Mouse (Mus musculus) liver, adult 2 months (tissue): ENCODE measurements around the gene Ptpn7. TPM values are rescaled to one million over a fixed set of nuclear protein-coding genes. Genes with fewer than 3 reads are reported as not detected.
"Not testable (repeated sequence)": the region's sequence is repeated elsewhere in the genome, so short reads cannot be mapped to it uniquely, and the experiment has no call there.

Experiments
- DNase-seq: peaks from one replicate; pipeline ENCODE4 v3.0.0-alpha.2; 2011; ENCODE audit warnings: low read depth, low spot score; ENCODE audit errors: extremely low read depth
- H3K27ac ChIP-seq: fragments of 200-500 bp; replicated peaks from 2 replicates; pipeline ENCODE4 v1.5.1; 2012; ENCODE audit warnings: low read depth, mild to moderate bottlenecking, control low read depth, inconsistent platforms, low read length; ENCODE audit not compliant: insufficient read depth
- H3K27me3 ChIP-seq: fragments of 200-500 bp; 2 replicates; pipeline ENCODE4 v1.6.1; 2012; ENCODE audit warnings: mild to moderate bottlenecking, moderate library complexity, low read length, inconsistent platforms; ENCODE audit not compliant: control insufficient read depth, insufficient read depth
- H3K36me3 ChIP-seq: fragments of 200-500 bp; 2 replicates; pipeline ENCODE4 v1.6.1; 2012; ENCODE audit warnings: low read length, inconsistent platforms; ENCODE audit not compliant: control insufficient read depth, insufficient read depth
- H3K4me1 ChIP-seq: fragments of 200-500 bp; 2 replicates; pipeline ENCODE4 v1.6.1; 2011; ENCODE audit warnings: low read length; ENCODE audit not compliant: control insufficient read depth, insufficient read depth
- H3K4me3 ChIP-seq: fragments of 200-500 bp; 2 replicates; pipeline ENCODE4 v1.5.1; 2011; ENCODE audit warnings: low read depth, mild to moderate bottlenecking, control low read depth, low read length, moderate library complexity; ENCODE audit not compliant: insufficient read depth
- H3K79me2 ChIP-seq: fragments of 200-500 bp; 2 replicates; pipeline ENCODE4 v1.6.1; 2012; ENCODE audit warnings: inconsistent platforms, mild to moderate bottlenecking, low read length, moderate library complexity; ENCODE audit not compliant: control insufficient read depth, insufficient read depth
- H3K9ac ChIP-seq: fragments of 200-500 bp; 2 replicates; pipeline ENCODE4 v1.6.1; 2012; ENCODE audit warnings: low read depth, mild to moderate bottlenecking, control low read depth, inconsistent platforms, low read length
- CTCF ChIP-seq: fragments of 200-500 bp; IDR thresholded peaks from 2 replicates; pipeline ENCODE4 v1.5.1; 2011; ENCODE audit warnings: low read depth, low read length, control low read depth
- POLR2A ChIP-seq: fragments of 200-500 bp; IDR thresholded peaks from 2 replicates; pipeline ENCODE4 v1.6.1; 2011; ENCODE audit warnings: low read length, control low read depth; ENCODE audit not compliant: insufficient read depth; ENCODE audit errors: extremely low read depth
- WGBS: fragments of 180-500 bp; shearing (Covaris S2); methylation state at CpG from one replicate; pipeline ENCODE4 v1.1.7; 2018; 5-methylcytosine and 5-hydroxymethylcytosine counted together
- polyA plus RNA-seq: library from polyadenylated mRNA; depleted of rRNA; stranded (reverse); fragments of >200 nt; gene quantifications from 2 replicates; pipeline ENCODE4 v1.2.3, GENCODE M21; 2012; rRNA removed
- total RNA-seq: library from RNA; depleted of rRNA; stranded (reverse); fragments of >200 nt; gene quantifications from 2 replicates; pipeline ENCODE4 v1.2.3, GENCODE M21; 2014; rRNA removed

Gene Ptpn7
- total and polyA plus RNA-seq, 2 experiments, result 0.28 to 1.4 TPM

DNA sequence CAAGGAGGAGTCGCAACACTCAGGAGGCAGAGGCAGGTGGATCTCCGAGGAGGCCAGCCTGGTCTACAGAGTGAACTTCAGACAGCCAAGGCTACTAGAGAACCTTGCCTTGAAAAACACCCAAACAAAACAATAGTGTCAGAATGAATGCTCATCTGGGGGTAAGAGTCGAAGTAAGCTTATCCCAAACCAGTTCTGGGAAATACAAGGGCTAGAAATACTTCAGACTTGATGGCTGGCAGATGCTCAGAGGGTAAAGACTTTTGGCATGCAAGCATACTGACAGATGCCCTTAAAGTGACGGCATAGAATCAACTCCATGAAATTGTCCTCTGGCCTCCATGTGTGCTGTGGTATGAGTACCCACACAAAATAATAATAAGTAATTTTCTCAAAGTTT is 56.7 kb downstream of the Ptpn7 start:
- no peaks in the 10 kb centered on the region; the same call in 1 of the 2 replicates for H3K79me2 ChIP-seq
- no peaks in the 10 kb centered on the region for H3K36me3 ChIP-seq
- WGBS, result 88% methylated on average over 4 of the region's 4 CpGs
- TF ChIP-seq POLR2A (no peak), CTCF (no peak)
- no peak overlapping the region for H3K9ac ChIP-seq
- no peak overlapping the region for H3K27ac ChIP-seq
- H3K27me3 ChIP-seq, result no peaks in the 10 kb centered on the region
- no peak overlapping the region for H3K4me3 ChIP-seq
- H3K4me1 ChIP-seq, result no peaks in the 10 kb centered on the region
- DNase-seq, result no peak

DNA sequence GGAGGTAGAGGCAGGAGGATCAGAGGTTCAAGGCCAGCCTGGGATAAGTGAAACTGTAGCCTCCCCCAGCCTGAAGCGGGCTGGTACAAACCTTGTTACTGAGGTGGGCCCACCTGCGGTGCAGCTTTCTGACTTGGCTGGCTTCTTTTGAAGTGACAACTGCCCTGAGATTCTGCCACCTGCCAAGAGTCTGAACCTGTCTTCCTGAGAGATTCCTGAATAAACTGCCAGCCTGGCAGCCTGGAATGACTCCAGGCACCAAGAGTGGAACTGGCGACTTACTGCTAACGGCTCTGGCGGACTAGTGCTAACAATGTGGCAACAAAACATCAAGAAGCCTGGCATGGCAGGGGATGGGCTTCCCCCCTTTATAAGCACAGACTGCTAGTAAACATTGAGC is 61.8 kb downstream of the Ptpn7 start:
- not testable (repeated sequence) for H3K9ac ChIP-seq, DNase-seq, H3K36me3 ChIP-seq, H3K4me1 ChIP-seq, H3K27ac ChIP-seq, H3K79me2 ChIP-seq, H3K4me3 ChIP-seq, H3K27me3 ChIP-seq
- 61% methylated on average over 5 of the region's 5 CpGs for WGBS

Other genes with a start within 250 kb of the Ptpn7 start
- gene Ppp1r12b, start 176.8 kb upstream of the Ptpn7 start, total RNA-seq, result 4.7 and 5.0 TPM in 2 replicates
- 1.4 and 2.2 TPM in 2 replicates for gene Ppp1r12b, start 176.8 kb upstream of the Ptpn7 start, polyA plus RNA-seq
- 1.1 and 1.8 TPM in 2 replicates for gene Ube2t, start 170.1 kb upstream of the Ptpn7 start, total RNA-seq
- 0.19 and 0.43 TPM in 2 replicates for gene Ube2t, start 170.1 kb upstream of the Ptpn7 start, polyA plus RNA-seq
- under 0.01 TPM in 2 replicates for gene Lgr6, start 27.4 kb upstream of the Ptpn7 start, total RNA-seq
- 0.05 TPM in 1 of 2 replicates, not detected in the other for gene Lgr6, start 27.4 kb upstream of the Ptpn7 start, polyA plus RNA-seq
- gene Arl8a, start 14.1 kb downstream of the Ptpn7 start, total RNA-seq, result 3.2 and 5.4 TPM in 2 replicates
- 13.1 and 15.2 TPM in 2 replicates for gene Arl8a, start 14.1 kb downstream of the Ptpn7 start, polyA plus RNA-seq
- gene Gpr37l1, start 35.0 kb downstream of the Ptpn7 start, total RNA-seq, result 0.07 TPM in 1 of 2 replicates, not detected in the other
- 0.04 TPM in 1 of 2 replicates, not detected in the other for gene Gpr37l1, start 35.0 kb downstream of the Ptpn7 start, polyA plus RNA-seq
- 0.13 and 0.18 TPM in 2 replicates for gene Elf3, start 125.9 kb downstream of the Ptpn7 start, total RNA-seq
- gene Elf3, start 125.9 kb downstream of the Ptpn7 start, polyA plus RNA-seq, result 0.41 and 0.64 TPM in 2 replicates
- 18.7 and 20.2 TPM in 2 replicates for gene Rnpep, start 151.4 kb downstream of the Ptpn7 start, total RNA-seq
- 16.0 and 22.0 TPM in 2 replicates for gene Rnpep, start 151.4 kb downstream of the Ptpn7 start, polyA plus RNA-seq
- gene Timm17a, start 181.1 kb downstream of the Ptpn7 start, total RNA-seq, result 17.9 and 22.0 TPM in 2 replicates
- 27.9 and 34.3 TPM in 2 replicates for gene Timm17a, start 181.1 kb downstream of the Ptpn7 start, polyA plus RNA-seq
- 0.09 and 0.13 TPM in 2 replicates for gene Lmod1, start 192.1 kb downstream of the Ptpn7 start, total RNA-seq
- 0.16 and 0.17 TPM in 2 replicates for gene Lmod1, start 192.1 kb downstream of the Ptpn7 start, polyA plus RNA-seq
- gene Shisa4, start 242.5 kb downstream of the Ptpn7 start, total RNA-seq, result 0.18 and 0.47 TPM in 2 replicates
- gene Shisa4, start 242.5 kb downstream of the Ptpn7 start, polyA plus RNA-seq, result 0.14 and 0.33 TPM in 2 replicates